Mouse (Mus musculus): ENCODE data around the gene Tspan4. TPM values are rescaled to one million over a fixed set of nuclear protein-coding genes. Genes with fewer than 3 reads are reported as not detected.

Tspan4 gene
- 61.5 and 65.0 TPM in 2 replicates for polyA plus RNA-seq (2014; fragmentation: Nextera tagmentation; extraction: Ambion mirVana)

DNA sequence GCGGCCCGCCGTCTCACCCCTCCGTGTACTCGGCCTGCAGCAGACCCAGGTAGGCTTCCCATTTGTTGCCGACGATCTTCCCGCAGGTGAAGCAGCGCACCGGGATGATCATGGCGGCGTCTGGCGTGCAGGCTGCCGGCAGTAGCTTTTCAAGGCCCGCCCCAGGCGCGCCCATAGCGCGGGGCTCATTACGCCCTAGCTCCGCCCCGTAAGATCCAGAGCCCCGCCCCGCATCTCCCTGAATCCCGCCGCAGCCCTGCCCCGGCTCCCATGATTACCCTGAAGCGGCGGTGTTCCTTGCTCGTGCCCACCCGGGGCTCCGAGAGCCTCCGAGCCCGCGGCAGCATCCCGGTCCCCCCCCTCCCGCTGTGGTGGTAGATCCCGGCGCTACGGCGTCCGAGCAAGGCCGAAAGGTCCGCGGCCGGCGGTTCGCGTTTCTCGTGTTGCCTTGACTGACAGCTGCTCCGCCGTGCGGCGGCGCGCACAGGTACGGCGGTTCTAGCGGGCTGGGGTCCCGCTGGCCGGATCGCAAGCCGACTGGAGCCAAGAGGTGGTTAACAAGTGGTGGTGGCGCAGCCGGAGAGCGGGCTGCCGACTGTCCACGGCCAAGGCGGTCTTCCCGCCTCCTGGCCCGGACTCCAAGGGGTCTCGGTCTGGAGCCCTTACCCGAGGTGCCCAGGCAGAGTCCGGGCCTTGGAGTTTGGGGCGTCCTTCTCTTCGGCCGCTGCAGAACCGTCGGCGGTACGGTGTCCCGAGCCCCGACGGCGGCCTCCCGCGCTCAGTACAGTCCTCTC, at the start of gene Tspan4, which contains the start of gene Polr2l:
TSS of gene Tspan4 (plus strand) at position 230 of the 794 bp plus-strand sequence.
TSS of gene Polr2l (minus strand) at position 122 of the 794 bp plus-strand sequence.
- H3K27ac ChIP-seq (replicated peaks in 1 of 2; ENCODE audit: control insufficient read depth in 1 of 2, insufficient read depth in 1 of 2, low read depth in 2 of 2, low read length in 2 of 2) = peak within 1 kb of the TSS; percentile 95 to 98
- H3K9ac ChIP-seq (ENCODE audit: low read length) = peak within 1 kb of the TSS; percentile 86
- H3K4me1 ChIP-seq (ENCODE audit: control insufficient read depth in 2 of 2, insufficient read depth in 2 of 2, low read length in 2 of 2) = peaks cover 32 to 42% of the 10 kb centered on the region in 2 experiments
- under 1% methylated on average over 85 of the region's 87 CpGs for WGBS
- H3K36me3 ChIP-seq (ENCODE audit: control insufficient read depth, insufficient read depth, low read length) = peaks cover 27% of the 10 kb centered on the region
- H3K4me3 ChIP-seq (ENCODE audit: control insufficient read depth in 1 of 2, insufficient read depth in 1 of 2, low read depth in 1 of 2, low read length in 2 of 2) = peak within 1 kb of the TSS; percentile 81 to 86
- no peaks in the 10 kb centered on the region for H3K27me3 ChIP-seq (ENCODE audit: control insufficient read depth, insufficient read depth, low read length)
- H3K4me2 ChIP-seq (ENCODE audit: low read length) = peak within 1 kb of the TSS; percentile 97
- H3K9me3 ChIP-seq (ENCODE audit: control insufficient read depth, low read length) = no peaks in the 10 kb centered on the region
- ATAC-seq (ENCODE audit: insufficient number of reproducible peaks, insufficient read depth, low FRiP score, low read depth) = peak; percentile 51

DNA sequence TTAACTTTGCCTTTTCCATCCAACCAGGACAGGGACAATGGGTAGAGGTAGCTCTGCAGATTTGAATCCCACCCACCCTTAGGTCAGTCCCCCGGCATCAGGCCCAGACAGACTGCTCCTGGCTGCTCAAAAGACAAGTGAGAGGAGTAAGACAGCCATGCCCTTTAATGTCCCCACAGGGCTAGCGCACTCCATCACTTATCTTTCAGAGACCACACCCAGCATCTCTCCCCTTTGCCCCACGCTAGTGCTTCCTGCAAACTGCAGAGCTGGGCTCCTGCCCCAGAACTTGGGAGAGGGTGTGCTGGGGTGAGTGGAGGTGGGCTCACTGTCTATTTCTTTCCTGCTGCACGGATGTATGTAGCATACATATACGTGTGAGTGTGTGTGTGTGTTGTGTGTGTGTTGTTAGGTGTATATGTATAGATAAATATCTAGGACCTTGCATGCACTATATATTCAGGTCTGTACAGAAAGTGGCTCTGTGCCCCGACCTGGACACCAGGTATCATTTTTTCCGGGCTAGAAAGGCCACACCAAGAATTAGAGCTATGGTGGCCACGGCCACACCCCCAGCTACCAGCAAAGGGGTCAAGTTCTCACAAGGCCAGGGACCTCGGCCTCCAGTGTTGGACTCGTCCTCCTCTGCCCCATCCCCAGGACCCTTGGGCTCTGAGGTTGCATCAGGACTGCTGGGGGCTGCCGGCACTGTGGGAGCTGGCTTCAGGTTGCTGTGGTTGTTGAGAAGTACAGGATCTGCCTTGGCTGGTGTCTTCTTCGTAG, 47.9 kb upstream of the Tspan4 start:
- H3K27me3 ChIP-seq (ENCODE audit: control insufficient read depth, insufficient read depth, low read length) = no peaks in the 10 kb centered on the region
- no peak overlapping the region for H3K4me2 ChIP-seq (ENCODE audit: low read length)
- H3K36me3 ChIP-seq (ENCODE audit: control insufficient read depth, insufficient read depth, low read length) = peaks cover 20% of the 10 kb centered on the region
- no peak overlapping the region for H3K27ac ChIP-seq (replicated peaks in 1 of 2; ENCODE audit: control insufficient read depth in 1 of 2, insufficient read depth in 1 of 2, low read depth in 2 of 2, low read length in 2 of 2)
- H3K4me3 ChIP-seq (ENCODE audit: control insufficient read depth in 1 of 2, insufficient read depth in 1 of 2, low read depth in 1 of 2, low read length in 2 of 2) = no peak overlapping the region
- 79% methylated on average over 12 of the region's 12 CpGs for WGBS
- peaks cover 18 to 22% of the 10 kb centered on the region in 2 experiments for H3K4me1 ChIP-seq (ENCODE audit: control insufficient read depth in 2 of 2, insufficient read depth in 2 of 2, low read length in 2 of 2)
- no peaks in the 10 kb centered on the region for H3K9me3 ChIP-seq (ENCODE audit: control insufficient read depth, low read length)
- ATAC-seq (ENCODE audit: insufficient number of reproducible peaks, insufficient read depth, low FRiP score, low read depth) = no peak
- no peak overlapping the region for H3K9ac ChIP-seq (ENCODE audit: low read length)

DNA sequence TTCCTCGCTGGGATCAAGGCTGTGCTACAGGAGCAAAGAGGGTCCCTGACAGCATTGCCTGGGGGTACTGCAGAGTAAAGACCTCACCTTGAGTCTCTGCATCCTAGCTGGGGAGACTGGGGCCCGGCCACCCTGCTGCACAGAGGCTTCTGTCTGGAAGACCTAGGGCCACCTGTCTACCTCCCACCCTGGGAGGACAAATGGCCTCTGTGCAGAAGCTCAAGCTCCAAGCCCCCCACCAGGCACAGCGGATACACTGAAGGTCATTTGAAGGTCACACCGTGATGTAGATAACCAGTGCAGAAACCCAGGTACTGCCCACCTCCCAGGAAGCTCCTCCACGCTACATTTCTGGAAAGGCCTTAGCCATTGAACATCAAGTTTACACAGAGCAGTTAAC, 46.3 kb upstream of the Tspan4 start:
- H3K27me3 ChIP-seq (ENCODE audit: control insufficient read depth, insufficient read depth, low read length) = no peaks in the 10 kb centered on the region
- H3K4me1 ChIP-seq (ENCODE audit: control insufficient read depth in 2 of 2, insufficient read depth in 2 of 2, low read length in 2 of 2) = peaks cover 18 to 23% of the 10 kb centered on the region in 2 experiments
- peak overlapping the region; percentile 51; the same call in 1 of the 2 replicates for H3K9ac ChIP-seq (ENCODE audit: low read length)
- WGBS = 48% methylated on average over 5 of the region's 5 CpGs
- H3K27ac ChIP-seq (replicated peaks in 1 of 2; ENCODE audit: control insufficient read depth in 1 of 2, insufficient read depth in 1 of 2, low read depth in 2 of 2, low read length in 2 of 2) = no peak overlapping the region
- peak overlapping the region; percentile 17 to 28; a peak in 2 of 4 replicates for H3K4me3 ChIP-seq (ENCODE audit: control insufficient read depth in 1 of 2, insufficient read depth in 1 of 2, low read depth in 1 of 2, low read length in 2 of 2)
- no peaks in the 10 kb centered on the region for H3K9me3 ChIP-seq (ENCODE audit: control insufficient read depth, low read length)
- H3K4me2 ChIP-seq (ENCODE audit: low read length) = peak overlapping the region; percentile 57
- H3K36me3 ChIP-seq (ENCODE audit: control insufficient read depth, insufficient read depth, low read length) = peaks cover 31% of the 10 kb centered on the region
- no peak for ATAC-seq (ENCODE audit: insufficient number of reproducible peaks, insufficient read depth, low FRiP score, low read depth)

DNA sequence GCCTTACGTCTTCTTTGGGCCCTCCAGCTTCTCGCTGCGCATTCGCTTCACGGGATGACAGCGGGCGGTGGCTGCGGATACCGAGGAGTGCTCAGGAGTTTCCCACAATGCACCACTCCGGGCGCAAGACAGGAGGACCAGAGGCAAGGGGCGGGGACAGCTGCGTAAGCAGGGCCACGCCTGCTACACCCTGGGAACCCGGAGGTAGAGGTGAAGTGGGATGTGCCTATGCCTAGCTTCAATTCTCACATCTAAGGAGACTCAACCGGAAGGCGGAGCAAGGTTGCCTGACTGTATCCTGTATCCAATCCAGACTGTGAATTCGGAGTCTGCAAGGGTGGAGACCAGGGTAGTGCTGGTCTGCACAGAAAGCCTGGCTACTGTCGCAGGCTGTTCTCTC, 45.7 kb upstream of the Tspan4 start, which contains the start of gene Cend1:
TSS of gene Cend1 (minus strand) at position 182 of the 400 bp plus-strand sequence.
- 3% methylated on average over 19 of the region's 19 CpGs for WGBS
- H3K4me1 ChIP-seq (ENCODE audit: control insufficient read depth in 2 of 2, insufficient read depth in 2 of 2, low read length in 2 of 2) = peaks cover 23 to 29% of the 10 kb centered on the region in 2 experiments
- H3K4me3 ChIP-seq (ENCODE audit: control insufficient read depth in 1 of 2, insufficient read depth in 1 of 2, low read depth in 1 of 2, low read length in 2 of 2) = peak within 1 kb of the TSS; percentile 17 to 28; a peak in 3 of 4 replicates
- H3K36me3 ChIP-seq (ENCODE audit: control insufficient read depth, insufficient read depth, low read length) = peaks cover 34% of the 10 kb centered on the region
- H3K9ac ChIP-seq (ENCODE audit: low read length) = peak within 1 kb of the TSS; percentile 51; the same call in 1 of the 2 replicates
- peak within 1 kb of the TSS; percentile 57 for H3K4me2 ChIP-seq (ENCODE audit: low read length)
- no peaks in the 10 kb centered on the region for H3K9me3 ChIP-seq (ENCODE audit: control insufficient read depth, low read length)
- peak within 1 kb of the TSS; percentile 39 to 55; a peak in 3 of 4 replicates for H3K27ac ChIP-seq (replicated peaks in 1 of 2; ENCODE audit: control insufficient read depth in 1 of 2, insufficient read depth in 1 of 2, low read depth in 2 of 2, low read length in 2 of 2)
- ATAC-seq (ENCODE audit: insufficient number of reproducible peaks, insufficient read depth, low FRiP score, low read depth) = peak; percentile 38
- H3K27me3 ChIP-seq (ENCODE audit: control insufficient read depth, insufficient read depth, low read length) = no peaks in the 10 kb centered on the region

DNA sequence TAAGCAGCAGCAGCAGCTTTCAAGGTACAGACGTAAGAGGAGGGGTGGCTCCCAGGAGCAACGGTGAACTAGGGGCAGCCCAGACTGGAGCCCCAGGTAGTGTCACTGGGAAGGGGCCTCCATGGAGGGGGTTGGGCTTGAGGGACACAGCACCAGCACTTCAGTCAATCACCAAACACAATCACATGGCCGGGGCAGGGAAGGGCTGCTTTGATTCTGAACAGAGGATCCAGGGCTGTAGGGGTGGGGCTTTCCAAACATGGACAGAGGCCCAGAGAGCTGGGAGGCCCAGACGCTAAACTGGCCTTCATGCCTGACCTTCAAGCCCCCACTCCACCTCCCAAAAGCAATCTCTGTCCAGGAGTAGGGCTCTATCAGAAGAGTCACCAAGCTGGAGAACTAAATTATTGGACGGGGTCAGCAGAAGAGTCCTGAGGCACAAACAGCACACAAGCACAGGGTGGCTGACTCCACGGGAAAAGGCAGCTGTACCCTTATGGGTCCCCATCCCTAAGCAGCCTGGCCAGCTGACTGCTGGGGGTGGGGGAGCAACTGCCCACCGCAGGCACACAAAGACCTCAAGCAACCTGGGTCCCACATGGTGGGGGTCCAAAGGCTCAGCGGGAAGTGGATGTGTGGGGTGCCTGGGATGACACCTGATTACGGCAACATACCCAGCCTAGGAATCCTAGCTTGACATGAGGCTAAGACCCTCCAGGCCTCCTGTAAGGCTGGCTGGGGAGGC, 45.0 kb upstream of the Tspan4 start:
- peak overlapping the region; percentile 57 for H3K4me2 ChIP-seq (ENCODE audit: low read length)
- no peak overlapping the region for H3K4me3 ChIP-seq (ENCODE audit: control insufficient read depth in 1 of 2, insufficient read depth in 1 of 2, low read depth in 1 of 2, low read length in 2 of 2)
- H3K27ac ChIP-seq (replicated peaks in 1 of 2; ENCODE audit: control insufficient read depth in 1 of 2, insufficient read depth in 1 of 2, low read depth in 2 of 2, low read length in 2 of 2) = peak overlapping the region; percentile 39 to 55; a peak in 3 of 4 replicates
- 42% methylated on average over 9 of the region's 9 CpGs for WGBS
- H3K9me3 ChIP-seq (ENCODE audit: control insufficient read depth, low read length) = no peaks in the 10 kb centered on the region
- no peak for ATAC-seq (ENCODE audit: insufficient number of reproducible peaks, insufficient read depth, low FRiP score, low read depth)
- H3K9ac ChIP-seq (ENCODE audit: low read length) = peak overlapping the region; percentile 51; the same call in 1 of the 2 replicates
- peaks cover 29 to 36% of the 10 kb centered on the region in 2 experiments for H3K4me1 ChIP-seq (ENCODE audit: control insufficient read depth in 2 of 2, insufficient read depth in 2 of 2, low read length in 2 of 2)
- peaks cover 34% of the 10 kb centered on the region for H3K36me3 ChIP-seq (ENCODE audit: control insufficient read depth, insufficient read depth, low read length)
- H3K27me3 ChIP-seq (ENCODE audit: control insufficient read depth, insufficient read depth, low read length) = no peaks in the 10 kb centered on the region

DNA sequence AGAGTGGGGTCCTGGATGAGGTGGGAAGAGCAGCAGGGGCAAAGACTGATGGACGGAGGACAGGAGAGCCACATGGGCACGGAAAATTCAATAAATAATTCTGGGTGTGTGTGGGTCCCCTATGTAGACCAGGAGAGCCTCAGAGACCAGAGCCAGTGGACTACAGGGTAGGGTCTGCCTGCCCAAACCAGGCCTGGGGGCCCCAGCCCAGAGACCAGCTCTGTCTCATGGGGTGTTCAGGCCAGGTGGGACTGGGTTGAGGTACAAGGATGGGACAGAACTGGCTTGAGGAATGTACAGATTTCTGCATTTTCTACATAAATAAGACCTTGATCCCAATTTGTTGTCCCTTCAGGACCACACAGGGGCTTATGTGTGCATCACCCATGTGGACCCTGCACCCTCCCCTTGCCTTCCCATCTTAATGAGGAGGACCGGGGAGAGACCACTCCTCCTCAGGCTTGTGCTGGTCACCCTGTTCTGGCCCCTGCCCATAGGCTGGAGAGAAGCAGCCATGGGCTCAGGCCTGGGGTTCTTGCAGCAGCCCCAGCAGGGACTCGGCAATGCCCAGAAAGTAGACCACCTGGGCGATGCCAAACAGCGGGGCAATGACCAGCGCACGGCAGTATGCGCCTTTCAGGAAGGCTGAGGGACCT, 44.3 kb upstream of the Tspan4 start:
- H3K27ac ChIP-seq (replicated peaks in 1 of 2; ENCODE audit: control insufficient read depth in 1 of 2, insufficient read depth in 1 of 2, low read depth in 2 of 2, low read length in 2 of 2) = peak overlapping the region in 1 of 2 experiments; percentile 55; a peak in 1 of 4 replicates

More for the DNA sequence above, 44.3 kb upstream of the Tspan4 start:
- Histone ChIP-seq H3K36me3 (ENCODE audit: control insufficient read depth, insufficient read depth, low read length) (peaks cover 34% of the 10 kb centered on the region), H3K4me3 (ENCODE audit: control insufficient read depth in 1 of 2, insufficient read depth in 1 of 2, low read depth in 1 of 2, low read length in 2 of 2) (no peak overlapping the region), H3K9me3 (ENCODE audit: control insufficient read depth, low read length) (no peaks in the 10 kb centered on the region), H3K4me1 (ENCODE audit: control insufficient read depth in 2 of 2, insufficient read depth in 2 of 2, low read length in 2 of 2) (peaks cover 32 to 42% of the 10 kb centered on the region in 2 experiments), H3K9ac (ENCODE audit: low read length) (peak overlapping the region; percentile 51; the same call in 1 of the 2 replicates), H3K27me3 (ENCODE audit: control insufficient read depth, insufficient read depth, low read length) (no peaks in the 10 kb centered on the region), H3K4me2 (ENCODE audit: low read length) (no peak overlapping the region)
- ATAC-seq (ENCODE audit: insufficient number of reproducible peaks, insufficient read depth, low FRiP score, low read depth) = no peak
- 92% methylated on average over 9 of the region's 9 CpGs for WGBS
